ENCODE assay signal across 13 mouse cellular contexts in the genomic region with DNA sequence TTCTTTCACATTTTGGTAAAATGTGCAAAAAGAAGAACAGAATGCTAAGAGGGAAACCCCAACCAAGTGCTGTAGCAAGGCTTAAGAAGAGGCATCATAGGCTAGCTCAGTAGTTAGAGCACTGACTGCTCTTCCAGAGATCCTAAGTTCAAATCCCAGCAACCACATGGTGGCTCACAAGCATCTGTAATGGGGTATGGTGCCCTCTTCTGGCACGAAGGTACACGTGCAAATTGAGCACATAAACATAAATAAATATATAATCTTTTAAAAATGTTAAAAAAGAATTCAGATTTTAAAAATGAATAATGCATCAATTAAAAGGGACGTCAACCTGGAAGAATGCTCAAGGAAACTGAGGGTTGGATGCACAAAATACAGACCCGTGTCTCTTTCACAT.
DNase-seq lines count a peak whose midpoint lies in the region; ATAC-seq and TF ChIP-seq lines count a peak whose summit lies in the region.
"Had no signal": no experiment of that assay in that cellular context is flagged by ENCODE, and none has a peak within 500 bp of the region (broad histone marks: within the 10 kb centered on the region; RNA-seq: fewer than 3 reads in every experiment).

No protein-coding gene starts in this region.

- no peak overlapping the region for H3K4me2 ChIP-seq in heart, postnatal 0 days (ENCODE audit: low read depth, low read length)
- no peak overlapping the region for H3K4me2 ChIP-seq in liver, embryonic 14.5 days (ENCODE audit: low read depth)
- H3K4me2 ChIP-seq in liver, embryonic 12.5 days: no peak overlapping the region
- H3K4me2 ChIP-seq: hindbrain, embryonic 12.5 days; limb, embryonic 15.5 days had no signal

- no peak overlapping the region for H3K27ac ChIP-seq in heart, postnatal 0 days (ENCODE audit: low read depth)
- H3K27ac ChIP-seq in liver, embryonic 14.5 days: no peak overlapping the region
- no peak overlapping the region for H3K27ac ChIP-seq in liver, embryonic 12.5 days
- H3K27ac ChIP-seq in thymus, adult 2 months (ENCODE audit: control insufficient read depth, insufficient read depth, low read length): no peak overlapping the region
- H3K27ac ChIP-seq: limb, embryonic 15.5 days; midbrain, embryonic 10.5 days had no signal

- 58% methylated on average over 4 of the region's 4 CpGs for WGBS in heart, postnatal 0 days
- 46% methylated on average over 4 of the region's 4 CpGs for WGBS in liver, embryonic 14.5 days (ENCODE audit: insufficient replicate concordance)
- 50% methylated on average over 4 of the region's 4 CpGs for whole genome bisulfite sequencing in liver, embryonic 12.5 days (ENCODE audit: insufficient replicate concordance)
- WGBS in thymus, adult 2 months: 76% methylated on average over 4 of the region's 4 CpGs

- no peak overlapping the region for H3K9ac ChIP-seq in heart, postnatal 0 days (replicated peaks; ENCODE audit: low read depth, low read length)
- no peak overlapping the region for H3K9ac ChIP-seq in liver, embryonic 14.5 days (replicated peaks)
- H3K9ac ChIP-seq in liver, embryonic 12.5 days: no peak overlapping the region
- H3K9ac ChIP-seq: hindbrain, embryonic 12.5 days; limb, embryonic 15.5 days had no signal

- peak; percentile 43 for TF ChIP-seq CTCF in heart, postnatal 0 days (IDR thresholded peaks at IDR 0.05; ENCODE audit: low read depth)
- TF ChIP-seq CTCF in liver, embryonic 14.5 days (IDR thresholded peaks at IDR 0.05; ENCODE audit: low read depth): peak; percentile 22; the same call in 1 of the 2 replicates
- peak; percentile 28; the same call in 1 of the 2 replicates for TF ChIP-seq CTCF in brain, embryonic 14.5 days (IDR thresholded peaks at IDR 0.05; ENCODE audit: borderline replicate concordance, extremely low read depth, insufficient read depth, insufficient read length)
- TF ChIP-seq CTCF in thymus, adult 2 months (IDR thresholded peaks at IDR 0.05; ENCODE audit: borderline replicate concordance, control insufficient read depth, extremely low read depth, insufficient read depth, low read length, poor library complexity): no peak

- no peaks in the 10 kb centered on the region for H3K27me3 ChIP-seq in heart, postnatal 0 days (ENCODE audit: control insufficient read depth, insufficient read depth, low read length)
- H3K27me3 ChIP-seq in liver, embryonic 14.5 days (ENCODE audit: control insufficient read depth, insufficient read depth, low read length): no peaks in the 10 kb centered on the region
- no peaks in the 10 kb centered on the region for H3K27me3 ChIP-seq in liver, embryonic 12.5 days (replicated peaks)
- H3K27me3 ChIP-seq in thymus, adult 2 months (ENCODE audit: control insufficient read depth, insufficient read depth, low read length): no peaks in the 10 kb centered on the region
- H3K27me3 ChIP-seq: hindbrain, embryonic 12.5 days; limb, embryonic 15.5 days had no signal

- no peaks in the 10 kb centered on the region for H3K9me3 ChIP-seq in heart, postnatal 0 days (replicated peaks; ENCODE audit: control insufficient read depth, low read length)
- H3K9me3 ChIP-seq in liver, embryonic 14.5 days (ENCODE audit: control insufficient read depth, low read length): no peaks in the 10 kb centered on the region
- H3K9me3 ChIP-seq in liver, embryonic 12.5 days (replicated peaks): no peaks in the 10 kb centered on the region
- H3K9me3 ChIP-seq: hindbrain, embryonic 12.5 days; limb, embryonic 15.5 days; midbrain, embryonic 10.5 days had no signal

- H3K36me3 ChIP-seq in heart, postnatal 0 days (replicated peaks; ENCODE audit: control insufficient read depth, insufficient read depth, low read length): no peaks in the 10 kb centered on the region
- no peaks in the 10 kb centered on the region for H3K36me3 ChIP-seq in liver, embryonic 14.5 days (replicated peaks; ENCODE audit: control insufficient read depth, insufficient read depth, low read depth)
- H3K36me3 ChIP-seq in liver, embryonic 12.5 days: no peaks in the 10 kb centered on the region
- no peaks in the 10 kb centered on the region for H3K36me3 ChIP-seq in thymus, adult 2 months (ENCODE audit: control insufficient read depth, insufficient read depth, low read length)
- H3K36me3 ChIP-seq: hindbrain, embryonic 12.5 days; limb, embryonic 15.5 days; midbrain, embryonic 10.5 days had no signal

- intact Hi-C loops in heart, postnatal 10 days (cut with DNase I): loop anchor here (10.0 kb wide), 1 partner anchor 442 kb away; no protein-coding TSS in a partner anchor

- no peak overlapping the region for H3K4me3 ChIP-seq in heart, postnatal 0 days (ENCODE audit: low read depth, low read length)
- H3K4me3 ChIP-seq in liver, embryonic 14.5 days (ENCODE audit: insufficient read depth in 1 of 2, low read depth in 2 of 2, low read length in 2 of 2): no peak overlapping the region
- no peak overlapping the region for H3K4me3 ChIP-seq in liver, embryonic 12.5 days
- H3K4me3 ChIP-seq in thymus, adult 2 months (ENCODE audit: control insufficient read depth, insufficient read depth, low read length): no peak overlapping the region
- H3K4me3 ChIP-seq: hindbrain, embryonic 12.5 days; limb, embryonic 15.5 days; midbrain, embryonic 10.5 days had no signal

- H3K4me1 ChIP-seq in heart, postnatal 0 days (ENCODE audit: control insufficient read depth, insufficient read depth): peaks cover 13% of the 10 kb centered on the region
- no peaks in the 10 kb centered on the region for H3K4me1 ChIP-seq in liver, embryonic 14.5 days (replicated peaks; ENCODE audit: control insufficient read depth in 2 of 2, insufficient read depth in 2 of 2, low read length in 1 of 2)
- peaks cover 5% of the 10 kb centered on the region; the same call in 1 of the 2 replicates for H3K4me1 ChIP-seq in liver, embryonic 12.5 days
- peaks cover 4% of the 10 kb centered on the region; the same call in 1 of the 2 replicates for H3K4me1 ChIP-seq in thymus, adult 2 months (replicated peaks; ENCODE audit: control insufficient read depth, insufficient read depth, low read length)

- no peak for ATAC-seq in heart, postnatal 0 days (ENCODE audit: insufficient read depth, low read depth)
- ATAC-seq in liver, embryonic 14.5 days (ENCODE audit: insufficient read depth): no peak
- no peak for ATAC-seq in liver, embryonic 12.5 days
- ATAC-seq: forebrain, embryonic 16.5 days had no signal

- TF ChIP-seq POLR2A in brain, embryonic 14.5 days (IDR thresholded peaks at IDR 0.05; ENCODE audit: borderline replicate concordance, extremely low read depth, insufficient read depth, insufficient read length, poor library complexity, severe bottlenecking): no peak
- TF ChIP-seq POLR2A in thymus, adult 2 months (IDR thresholded peaks at IDR 0.05; ENCODE audit: control insufficient read depth, extremely low read depth, insufficient read depth, low read length, poor library complexity): no peak

- no peak for DNase-seq in heart, postnatal 0 days (ENCODE audit: low spot score)
- no peak for DNase-seq in heart, postnatal 10 days
- DNase-seq in liver, embryonic 14.5 days (ENCODE audit: low read depth in 3 of 3, low spot score in 3 of 3): no peak
- peak; percentile 38 for DNase-seq in ES-CJ7 (ENCODE audit: low read depth, low spot score)
- DNase-seq in brain, embryonic 14.5 days (ENCODE audit: low read depth): peak; percentile 57
- no peak for DNase-seq in yolk sac, embryonic 10.5 days (ENCODE audit: low spot score)
- no peak for DNase-seq in thymus, adult 2 months
- DNase-seq: heart, adult 11 months had no signal

- TF ChIP-seq EP300 in heart, postnatal 0 days (IDR thresholded peaks at IDR 0.05; ENCODE audit: low read depth): no peak
- no peak for TF ChIP-seq EP300 in liver, embryonic 14.5 days (IDR thresholded peaks at IDR 0.05; ENCODE audit: low read depth)

Comparison
In these comparisons a context has a peak if more than half of its experiments do, and no peak if none do; other contexts are left out.
1. DNase-seq: peak in ES-CJ7 (single experiment) and brain, embryonic 14.5 days (single experiment); none in heart, postnatal 0 days (single experiment), heart, postnatal 10 days (0 of 2), liver, embryonic 14.5 days (0 of 3), yolk sac, embryonic 10.5 days (single experiment) and thymus, adult 2 months (single experiment).